Mouse (Mus musculus): ENCODE data around the gene Cabp2.

DNA sequence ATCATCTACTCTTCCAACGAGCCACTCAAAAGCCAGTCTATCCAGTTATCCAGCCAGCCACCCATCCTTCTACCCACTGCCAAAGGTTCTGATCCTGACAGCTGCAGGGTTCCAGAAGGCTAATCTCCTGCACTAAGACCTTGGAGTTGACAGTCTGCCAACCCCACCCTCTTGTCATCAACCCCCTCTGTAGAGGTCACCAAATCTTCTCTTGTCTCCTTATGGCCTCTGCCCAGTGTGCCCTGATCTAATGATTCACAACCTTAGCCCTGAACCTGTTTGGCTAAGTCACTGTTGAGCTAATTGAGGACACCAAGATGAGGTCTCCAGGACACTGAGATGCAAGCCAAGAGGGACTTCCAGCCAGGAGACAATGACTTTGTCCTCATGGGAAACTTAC, 1.8 kb upstream of the Cabp2 start:
- TF ChIP-seq POLR2A (IDR thresholded peaks at IDR 0.05; ENCODE audit: borderline replicate concordance, low read depth, low read length) (no peak), CTCF (IDR thresholded peaks at IDR 0.05; ENCODE audit: low read depth, low read length) (no peak)
